ENCODE assay signal across 8 mouse cellular contexts in genomic region chr16:17646310-17647114, GRCm38 (mm10). TPM values are rescaled to one million over a fixed set of nuclear protein-coding genes. Genes with fewer than 3 reads are reported as not detected.
DNase-seq lines count a peak whose midpoint lies in the region; ATAC-seq and TF ChIP-seq lines count a peak whose summit lies in the region.

Gene Ccdc74a (plus strand): TSS chr16:17646470.

- TF ChIP-seq EP300 in stomach, postnatal 0 days (optimal IDR thresholded peaks at IDR 0.05), result no peak

- in situ Hi-C loops in ES-E14 (cut with MboI; ENCODE audit: low sequenced_read_pairs in 2 of 2, unreplicated experiment in 2 of 2), result no loop called here

- peak within 1 kb of the TSS; percentile 64 to 67 for H3K4me3 ChIP-seq in ES-E14 (ENCODE audit: insufficient read depth in 1 of 2, low read depth in 1 of 2, low read length in 2 of 2, poor library complexity in 1 of 2, severe bottlenecking in 1 of 2)
- peak within 1 kb of the TSS; percentile 59 for H3K4me3 ChIP-seq in forebrain, embryonic 12.5 days (replicated peaks)
- peak within 1 kb of the TSS; percentile 66 for H3K4me3 ChIP-seq in heart, embryonic 16.5 days (ENCODE audit: low read length)
- peak within 1 kb of the TSS; percentile 58 for H3K4me3 ChIP-seq in liver, embryonic 15.5 days (replicated peaks)
- H3K4me3 ChIP-seq in neural tube, embryonic 12.5 days, result peak within 1 kb of the TSS; percentile 49
- peak within 1 kb of the TSS; percentile 51 for H3K4me3 ChIP-seq in stomach, postnatal 0 days (ENCODE audit: low read depth, low read length)

- no peaks in the 10 kb centered on the region for H3K27me3 ChIP-seq in forebrain, embryonic 12.5 days
- H3K27me3 ChIP-seq in heart, embryonic 16.5 days (ENCODE audit: control insufficient read depth, insufficient read depth, low read length), result no peaks in the 10 kb centered on the region
- no peaks in the 10 kb centered on the region for H3K27me3 ChIP-seq in liver, embryonic 15.5 days
- H3K27me3 ChIP-seq in neural tube, embryonic 12.5 days (replicated peaks), result no peaks in the 10 kb centered on the region
- H3K27me3 ChIP-seq in stomach, postnatal 0 days (ENCODE audit: control insufficient read depth, insufficient read depth, low read length), result no peaks in the 10 kb centered on the region

- peak; percentile 55 for DNase-seq in ES-E14 (ENCODE audit: low read depth, low spot score)
- DNase-seq in c-Kit-positive CD71-positive TER-119-positive erythroid progenitor cells, embryonic 14.5 days (ENCODE audit: low spot score), result peak; percentile 77
- DNase-seq in kidney, postnatal 25 days, result peak; percentile 79 to 92
- DNase-seq in stomach, postnatal 0 days (ENCODE audit: low spot score), result peak; percentile 92

- H3K4me2 ChIP-seq in forebrain, embryonic 12.5 days, result peak within 1 kb of the TSS; percentile 95
- H3K4me2 ChIP-seq in heart, embryonic 16.5 days (ENCODE audit: low read depth, low read length), result peak within 1 kb of the TSS; percentile 98
- peak within 1 kb of the TSS; percentile 94 for H3K4me2 ChIP-seq in liver, embryonic 15.5 days
- peak within 1 kb of the TSS; percentile 89 for H3K4me2 ChIP-seq in neural tube, embryonic 12.5 days (replicated peaks)
- H3K4me2 ChIP-seq in stomach, postnatal 0 days (replicated peaks; ENCODE audit: low read depth), result peak within 1 kb of the TSS; percentile 82

- H3K36me3 ChIP-seq in ES-E14 (ENCODE audit: control insufficient read depth, insufficient read depth, low read length, poor library complexity, severe bottlenecking), result peaks cover 25% of the 10 kb centered on the region
- peaks cover 51% of the 10 kb centered on the region for H3K36me3 ChIP-seq in forebrain, embryonic 12.5 days (replicated peaks)
- H3K36me3 ChIP-seq in heart, embryonic 16.5 days (ENCODE audit: control insufficient read depth, insufficient read depth), result peaks cover 21% of the 10 kb centered on the region
- H3K36me3 ChIP-seq in liver, embryonic 15.5 days (replicated peaks), result peaks cover 32% of the 10 kb centered on the region
- H3K36me3 ChIP-seq in neural tube, embryonic 12.5 days, result peaks cover 49% of the 10 kb centered on the region
- H3K36me3 ChIP-seq in stomach, postnatal 0 days (ENCODE audit: control insufficient read depth, insufficient read depth, low read length), result peaks cover 10% of the 10 kb centered on the region; the same call in 1 of the 2 replicates

- H3K9ac ChIP-seq in ES-E14 (ENCODE audit: insufficient read depth, low read depth, low read length, poor library complexity, severe bottlenecking), result peak within 1 kb of the TSS; percentile 68
- peak within 1 kb of the TSS; percentile 69 for H3K9ac ChIP-seq in forebrain, embryonic 12.5 days
- peak within 1 kb of the TSS; percentile 74 for H3K9ac ChIP-seq in heart, embryonic 16.5 days (ENCODE audit: low read length)
- peak within 1 kb of the TSS; percentile 62 for H3K9ac ChIP-seq in liver, embryonic 15.5 days
- H3K9ac ChIP-seq in neural tube, embryonic 12.5 days, result peak within 1 kb of the TSS; percentile 64
- peak within 1 kb of the TSS; percentile 59 for H3K9ac ChIP-seq in stomach, postnatal 0 days (ENCODE audit: low read length)

- ATAC-seq in forebrain, embryonic 12.5 days (ENCODE audit: low FRiP score), result peak; percentile 96
- peak; percentile 92 for ATAC-seq in heart, embryonic 16.5 days (replicated peaks; ENCODE audit: extremely low read depth, insufficient read depth, low FRiP score)
- peak; percentile 99 for ATAC-seq in liver, embryonic 15.5 days (ENCODE audit: insufficient read depth)
- ATAC-seq in neural tube, embryonic 12.5 days (ENCODE audit: low FRiP score, low read depth), result peak; percentile 95
- ATAC-seq in stomach, postnatal 0 days (ENCODE audit: low FRiP score, low TSS enrichment), result peak; percentile 98

- no peaks in the 10 kb centered on the region for H3K9me3 ChIP-seq in ES-E14 (ENCODE audit: control insufficient read depth, insufficient read depth, low read depth, low read length)
- no peaks in the 10 kb centered on the region for H3K9me3 ChIP-seq in forebrain, embryonic 12.5 days
- H3K9me3 ChIP-seq in heart, embryonic 16.5 days (replicated peaks; ENCODE audit: control insufficient read depth, low read length), result no peaks in the 10 kb centered on the region
- no peaks in the 10 kb centered on the region for H3K9me3 ChIP-seq in liver, embryonic 15.5 days (replicated peaks)
- no peaks in the 10 kb centered on the region for H3K9me3 ChIP-seq in neural tube, embryonic 12.5 days
- H3K9me3 ChIP-seq in stomach, postnatal 0 days (ENCODE audit: control insufficient read depth, low read length), result no peaks in the 10 kb centered on the region

- H3K27ac ChIP-seq in ES-E14 (ENCODE audit: insufficient read depth, low read depth, low read length, poor library complexity, severe bottlenecking), result no peak within 1 kb of the TSS
- H3K27ac ChIP-seq in forebrain, embryonic 12.5 days, result peak within 1 kb of the TSS; percentile 36; the same call in 1 of the 2 replicates
- H3K27ac ChIP-seq in heart, embryonic 16.5 days (ENCODE audit: low read length), result peak within 1 kb of the TSS; percentile 11; the same call in 1 of the 2 replicates
- H3K27ac ChIP-seq in liver, embryonic 15.5 days (replicated peaks), result peak within 1 kb of the TSS; percentile 71
- H3K27ac ChIP-seq in neural tube, embryonic 12.5 days, result no peak within 1 kb of the TSS
- H3K27ac ChIP-seq in stomach, postnatal 0 days (replicated peaks), result 0 out of 2 replicates have a peak within 1 kb of the TSS, but pooled peaks have one; percentile 35

- peaks cover 2 to 3% of the 10 kb centered on the region in 2 experiments; a peak in 2 of 4 replicates for H3K4me1 ChIP-seq in ES-E14 (ENCODE audit: control insufficient read depth in 2 of 2, insufficient read depth in 2 of 2, low read length in 2 of 2, poor library complexity in 1 of 2)
- H3K4me1 ChIP-seq in forebrain, embryonic 12.5 days, result peaks cover 13% of the 10 kb centered on the region
- H3K4me1 ChIP-seq in heart, embryonic 16.5 days (ENCODE audit: control insufficient read depth, insufficient read depth, low read length), result peaks cover 9% of the 10 kb centered on the region
- peaks cover 30% of the 10 kb centered on the region for H3K4me1 ChIP-seq in liver, embryonic 15.5 days (replicated peaks)
- peaks cover 11% of the 10 kb centered on the region for H3K4me1 ChIP-seq in neural tube, embryonic 12.5 days
- H3K4me1 ChIP-seq in stomach, postnatal 0 days (replicated peaks; ENCODE audit: control insufficient read depth, insufficient read depth), result no peaks in the 10 kb centered on the region; the same call in 1 of the 2 replicates

- TF ChIP-seq CTCF in stomach, postnatal 0 days (IDR thresholded peaks at IDR 0.05; ENCODE audit: low read depth), result no peak

- WGBS in forebrain, embryonic 12.5 days, result 2% methylated on average over 65 of the region's 65 CpGs
- 2% methylated on average over 64 of the region's 65 CpGs for WGBS in heart, embryonic 16.5 days
- 3% methylated on average over 65 of the region's 65 CpGs for WGBS in liver, embryonic 15.5 days (ENCODE audit: insufficient replicate concordance)
- WGBS in neural tube, embryonic 12.5 days, result 2% methylated on average over 65 of the region's 65 CpGs
- WGBS in stomach, postnatal 0 days, result 1% methylated on average over 62 of the region's 65 CpGs

TF ChIP-seq in ES-E14, 5 proteins besides CTCF, POLR2A, EP300 and RAD21:
- TF ChIP-seq ZNF384 (IDR thresholded peaks at IDR 0.05; ENCODE audit: low read depth, low read length) (no peak), CHD2 (IDR thresholded peaks at IDR 0.05; ENCODE audit: low read depth, low read length) (no peak)

RNA-seq across cellular contexts. Expression of gene Ccdc74a, which starts in this region (rescaled TPM):
- total RNA-seq in ES-E14 (2012; rRNA removed), result 2.3 and 4.5 TPM in 2 replicates
- 5.8 and 6.3 TPM in 2 replicates for polyA plus RNA-seq in forebrain, embryonic 12.5 days (2016; fragmentation: Nextera tagmentation; extraction: Ambion mirVana)
- 3.4 and 4.3 TPM in 2 replicates for polyA plus RNA-seq in heart, embryonic 16.5 days (2015; fragmentation: Nextera tagmentation; extraction: Ambion mirVana)
- polyA plus RNA-seq in liver, embryonic 15.5 days (2015; fragmentation: Nextera tagmentation; extraction: Ambion mirVana), result 2.0 and 2.5 TPM in 2 replicates
- polyA plus RNA-seq in neural tube, embryonic 12.5 days (2016; fragmentation: Nextera tagmentation; extraction: Ambion mirVana), result 5.1 and 6.5 TPM in 2 replicates
- polyA plus RNA-seq in stomach, postnatal 0 days (2015; fragmentation: Nextera tagmentation; extraction: Ambion mirVana), result 4.8 and 4.9 TPM in 2 replicates

Comparison
In these comparisons a context has a peak if more than half of its experiments do, and no peak if none do; other contexts are left out.
1. H3K27ac ChIP-seq: peak in forebrain, embryonic 12.5 days (single experiment), heart, embryonic 16.5 days (single experiment), liver, embryonic 15.5 days (single experiment) and stomach, postnatal 0 days (single experiment); none in ES-E14 (single experiment) and neural tube, embryonic 12.5 days (single experiment).
2. Peak in every context shown above with its lines, with median percentiles within 50 percentile points of each other: DNase-seq, H3K4me3 ChIP-seq, H3K9ac ChIP-seq, ATAC-seq and H3K4me2 ChIP-seq.